Mouse (Mus musculus): Measurements from ENCODE around the gene Gngt2.

Gene Gngt2

GRCm38 (mm10) chr11:95837059-95837458, at the start of gene Gngt2:
Gene Gngt2, plus strand, starts transcription at chr11:95837216.
- DNase-seq (ENCODE audit: low read depth, low spot score): peak; percentile 73

- DNase-seq (ENCODE audit: low read depth, low spot score): no peak
These were observed 47.5 kb upstream of the Gngt2 start for GRCm38 (mm10) chr11:95789451-95789891.

- peak; percentile 88 for DNase-seq (ENCODE audit: low read depth, low spot score)
These were observed 45.2 kb upstream of the Gngt2 start for GRCm38 (mm10) chr11:95791787-95792186.

DNA sequence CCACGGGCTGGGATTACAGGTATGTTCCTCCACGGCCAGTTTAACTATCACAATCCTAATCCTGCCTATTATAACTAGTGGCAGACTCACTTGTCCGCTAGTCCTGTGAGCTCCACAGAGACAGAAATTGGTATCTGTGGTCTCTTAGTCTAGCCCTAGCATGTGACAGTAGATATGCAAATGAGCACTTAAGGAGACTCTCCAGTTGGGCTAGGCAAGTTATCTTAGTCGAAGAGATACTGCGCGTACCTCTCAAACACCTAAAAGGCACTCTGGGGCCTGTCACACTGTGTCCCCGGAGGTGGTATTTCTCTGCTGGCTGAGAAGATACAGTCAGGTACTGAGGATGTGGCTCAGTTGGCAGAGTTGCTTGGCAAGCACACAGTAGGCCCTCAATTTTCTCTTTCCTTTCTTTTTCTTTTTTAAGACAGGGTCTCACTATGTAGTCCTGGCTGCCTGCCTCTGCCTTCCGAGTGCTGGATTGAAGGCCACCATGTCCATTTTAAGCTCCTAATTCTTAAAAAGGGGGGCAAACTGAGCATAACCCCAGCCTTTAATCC, 44.0 kb upstream of the Gngt2 start:
- DNase-seq (ENCODE audit: low read depth, low spot score): no peak

DNA sequence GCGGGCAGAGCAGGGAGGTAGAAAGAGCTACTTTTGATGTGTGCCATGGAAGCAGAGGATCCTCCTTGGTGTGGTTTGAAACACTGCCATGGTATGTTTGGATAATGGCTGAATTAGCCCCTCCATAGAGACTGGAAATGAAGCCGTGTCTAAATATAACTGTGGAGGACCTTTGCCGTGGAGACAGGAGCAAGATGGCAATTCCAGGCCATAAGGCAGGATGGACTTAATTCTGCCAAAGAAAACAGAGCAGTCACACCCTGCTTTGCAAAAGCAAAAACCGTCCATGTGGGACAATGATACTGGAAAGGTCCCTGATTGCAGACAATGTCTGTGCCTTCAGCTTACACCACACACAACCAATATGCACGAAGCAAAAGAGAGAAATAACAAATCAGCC, 42.8 kb upstream of the Gngt2 start:
- DNase-seq (ENCODE audit: low read depth, low spot score): no peak

GRCm38 (mm10) chr11:95795582-95795981, 41.4 kb upstream of the Gngt2 start:
- no peak for DNase-seq (ENCODE audit: low read depth, low spot score)

GRCm38 (mm10) chr11:95805010-95805409, 32.0 kb upstream of the Gngt2 start:
- DNase-seq (ENCODE audit: low read depth, low spot score): no peak

- DNase-seq (ENCODE audit: low read depth, low spot score): no peak
These were observed 31.5 kb upstream of the Gngt2 start for GRCm38 (mm10) chr11:95805527-95805926.

DNA sequence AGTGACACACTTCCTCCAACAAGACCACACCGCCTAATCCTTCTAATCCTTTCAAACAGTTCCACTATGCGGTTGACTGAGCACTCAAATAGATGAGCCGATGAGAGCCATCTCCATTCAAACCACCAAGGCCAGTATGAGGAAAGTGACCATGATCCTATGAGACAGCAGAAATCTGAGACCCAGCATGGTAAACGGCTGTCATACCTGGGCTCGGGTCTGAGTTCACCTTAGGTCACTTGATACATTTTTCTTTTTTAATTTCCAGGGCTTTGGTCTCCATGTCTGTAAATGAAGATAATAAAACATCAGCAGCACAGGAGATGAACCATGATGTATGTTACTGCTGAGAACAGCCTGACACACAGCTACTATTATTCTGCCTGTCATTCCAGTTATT, 29.1 kb upstream of the Gngt2 start:
- DNase-seq (ENCODE audit: low read depth, low spot score): no peak

- DNase-seq (ENCODE audit: low read depth, low spot score): no peak
These were observed 28.5 kb upstream of the Gngt2 start for GRCm38 (mm10) chr11:95808448-95809011.

- DNase-seq (ENCODE audit: low read depth, low spot score): no peak
These were observed 27.4 kb upstream of the Gngt2 start for GRCm38 (mm10) chr11:95809603-95810002.

- no peak for DNase-seq (ENCODE audit: low read depth, low spot score)
These were observed 26.2 kb upstream of the Gngt2 start for GRCm38 (mm10) chr11:95810828-95811227.

GRCm38 (mm10) chr11:95811741-95812140, 25.3 kb upstream of the Gngt2 start:
- no peak for DNase-seq (ENCODE audit: low read depth, low spot score)

GRCm38 (mm10) chr11:95812224-95812623, 24.8 kb upstream of the Gngt2 start:
- peak; percentile 77 for DNase-seq (ENCODE audit: low read depth, low spot score)

GRCm38 (mm10) chr11:95814101-95814500, 22.9 kb upstream of the Gngt2 start:
- DNase-seq (ENCODE audit: low read depth, low spot score): no peak

DNA sequence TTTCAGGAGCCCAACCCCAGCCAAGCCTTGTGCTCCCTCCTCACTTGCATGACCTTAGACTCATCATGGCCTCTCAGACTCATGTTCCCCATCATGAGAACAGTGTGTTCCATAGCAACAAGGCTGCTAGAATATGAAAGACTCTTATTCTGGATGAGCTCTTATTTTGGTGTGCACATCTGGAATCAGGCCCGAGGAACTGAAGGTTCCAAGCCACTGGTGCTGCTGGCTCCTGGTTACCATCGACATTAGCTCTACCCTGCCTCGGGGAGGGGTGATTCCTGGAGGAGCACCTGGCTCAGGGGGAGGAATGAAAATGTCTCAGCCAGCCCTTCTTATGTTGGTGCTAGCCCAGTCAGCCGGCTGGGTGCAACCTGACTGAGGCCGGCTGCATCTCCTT, 22.2 kb upstream of the Gngt2 start:
- DNase-seq (ENCODE audit: low read depth, low spot score): no peak

GRCm38 (mm10) chr11:95815412-95815811, 21.6 kb upstream of the Gngt2 start:
- DNase-seq (ENCODE audit: low read depth, low spot score): no peak

DNA sequence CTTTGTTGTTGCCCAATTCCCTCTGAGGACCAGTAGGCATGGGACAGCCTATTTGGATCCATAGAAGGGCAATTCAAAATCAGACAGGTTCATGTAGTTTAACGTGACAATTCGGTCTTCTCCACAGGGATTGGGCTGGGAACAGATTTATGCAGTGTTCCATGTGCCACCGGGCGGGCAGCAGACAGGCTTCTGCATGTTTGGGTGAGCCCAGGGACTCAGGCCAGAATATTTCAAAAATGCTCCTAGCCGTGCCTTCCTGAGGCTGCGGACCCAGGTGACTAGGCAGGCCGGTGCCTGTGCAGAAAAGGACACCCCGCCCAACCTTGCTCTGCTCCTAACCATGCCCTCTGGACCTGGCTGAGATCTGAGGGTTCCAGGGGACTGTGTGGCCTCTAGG, 17.9 kb upstream of the Gngt2 start:
- DNase-seq (ENCODE audit: low read depth, low spot score): no peak

GRCm38 (mm10) chr11:95821511-95821910, 15.5 kb upstream of the Gngt2 start:
- DNase-seq (ENCODE audit: low read depth, low spot score): no peak

GRCm38 (mm10) chr11:95822437-95822836, 14.6 kb upstream of the Gngt2 start:
- DNase-seq (ENCODE audit: low read depth, low spot score): no peak

GRCm38 (mm10) chr11:95824071-95824876, 12.7 kb upstream of the Gngt2 start, which contains the start of gene Phospho1:
Gene Phospho1, plus strand, starts transcription at chr11:95824499.
- DNase-seq (ENCODE audit: low read depth, low spot score): peak; percentile 96

- peak; percentile 78 for DNase-seq (ENCODE audit: low read depth, low spot score)
These were observed 12.2 kb upstream of the Gngt2 start for GRCm38 (mm10) chr11:95824877-95825243.

DNA sequence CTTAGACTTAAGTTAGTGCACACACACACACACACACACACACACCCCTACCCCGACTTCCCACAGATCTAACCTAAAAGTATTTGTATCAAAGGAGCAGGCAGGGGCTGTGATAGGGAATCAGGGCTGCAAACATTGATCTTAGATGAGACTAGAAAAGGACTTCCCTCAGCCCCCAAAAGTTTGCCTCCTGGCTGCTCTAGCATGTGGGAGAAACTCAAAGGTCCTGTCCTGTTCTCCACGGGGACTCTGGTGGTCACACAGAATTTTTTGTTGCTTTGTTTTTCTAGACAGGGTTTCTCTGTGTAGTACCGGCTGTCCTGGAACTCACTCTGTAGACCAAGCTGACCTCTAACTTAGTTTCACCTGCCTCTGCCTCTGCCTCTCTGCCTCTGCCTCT, 11.4 kb upstream of the Gngt2 start:
- DNase-seq (ENCODE audit: low read depth, low spot score): no peak

Data from brain, adult 2 months (tissue).